Mouse (Mus musculus): ENCODE data around the gene Setd7. TPM values are rescaled to one million over a fixed set of nuclear protein-coding genes. Genes with fewer than 3 reads are reported as not detected.

Gene Setd7
- polyA plus RNA-seq, 1 experiment from 2014 or later, result 3.9 TPM

- Histone ChIP-seq H3K9ac (no peak overlapping the region), H3K27me3 (no peaks in the 10 kb centered on the region), H3K27ac (no peak overlapping the region), H3K4me1 (replicated peaks) (peaks cover 22% of the 10 kb centered on the region), H3K9me3 (no peaks in the 10 kb centered on the region), H3K4me3 (no peak overlapping the region), H3K4me2 (no peak overlapping the region), H3K36me3 (0 out of 2 replicates have a peak, but pooled peaks cover under 1% of the 10 kb centered on the region)
- no peak for ATAC-seq (ENCODE audit: low FRiP score)
These were observed 79.6 kb downstream of the Setd7 start for GRCm38 (mm10) chr3:51481059-51481458.

- WGBS, result 69% methylated on average over 2 of the region's 2 CpGs
- peaks cover 8% of the 10 kb centered on the region for H3K36me3 ChIP-seq
- no peak overlapping the region for H3K4me2 ChIP-seq
- ATAC-seq (ENCODE audit: low FRiP score), result no peak
- H3K27me3 ChIP-seq, result no peaks in the 10 kb centered on the region
- H3K4me3 ChIP-seq, result no peak overlapping the region
- H3K9me3 ChIP-seq, result no peaks in the 10 kb centered on the region
- H3K27ac ChIP-seq, result no peak overlapping the region
- peaks cover 11% of the 10 kb centered on the region for H3K4me1 ChIP-seq (replicated peaks)
- no peak overlapping the region for H3K9ac ChIP-seq
These were observed 80.8 kb downstream of the Setd7 start for GRCm38 (mm10) chr3:51479893-51480292.

GRCm38 (mm10) chr3:51475706-51476105 lies 85.0 kb downstream of the Setd7 start:
- Histone ChIP-seq H3K27me3 (no peaks in the 10 kb centered on the region), H3K9me3 (no peaks in the 10 kb centered on the region), H3K4me3 (no peak overlapping the region), H3K4me1 (replicated peaks) (no peaks in the 10 kb centered on the region), H3K4me2 (no peak overlapping the region), H3K9ac (no peak overlapping the region), H3K36me3 (peaks cover 38% of the 10 kb centered on the region), H3K27ac (no peak overlapping the region)
- WGBS, result 86% methylated on average over 4 of the region's 4 CpGs
- ATAC-seq (ENCODE audit: low FRiP score), result no peak

GRCm38 (mm10) chr3:51468530-51468929 lies 92.1 kb downstream of the Setd7 start:
- H3K4me2 ChIP-seq, result no peak overlapping the region
- H3K9me3 ChIP-seq, result no peaks in the 10 kb centered on the region
- no peak overlapping the region for H3K9ac ChIP-seq
- WGBS, result 96% methylated on average over 2 of the region's 2 CpGs
- ATAC-seq (ENCODE audit: low FRiP score), result no peak
- H3K36me3 ChIP-seq, result peaks cover 74% of the 10 kb centered on the region
- H3K4me1 ChIP-seq (replicated peaks), result no peaks in the 10 kb centered on the region
- no peaks in the 10 kb centered on the region for H3K27me3 ChIP-seq
- no peak overlapping the region for H3K4me3 ChIP-seq
- H3K27ac ChIP-seq, result no peak overlapping the region

Other genes with a start within 250 kb of the Setd7 start
- gene Elf2, start 220.2 kb downstream of the Setd7 start, polyA plus RNA-seq (2015; fragmentation: Nextera tagmentation; extraction: Ambion mirVana), result 47.1 TPM in 2 replicates
- 1.2 and 3.3 TPM in 2 replicates for gene Mgarp, start 164.1 kb downstream of the Setd7 start, polyA plus RNA-seq (2015; fragmentation: Nextera tagmentation; extraction: Ambion mirVana)
- 824 and 888 TPM in 2 replicates for gene Ndufc1, start 151.9 kb downstream of the Setd7 start, polyA plus RNA-seq (2015; fragmentation: Nextera tagmentation; extraction: Ambion mirVana)
- 54.0 and 55.2 TPM in 2 replicates for gene Naa15, start 145.7 kb downstream of the Setd7 start, polyA plus RNA-seq (2015; fragmentation: Nextera tagmentation; extraction: Ambion mirVana)
- 23.9 TPM in 2 replicates for gene Rab33b, start 77.0 kb downstream of the Setd7 start, polyA plus RNA-seq (2015; fragmentation: Nextera tagmentation; extraction: Ambion mirVana)
- 0.49 and 0.64 TPM in 2 replicates for gene Mgst2, start 99.5 kb upstream of the Setd7 start, polyA plus RNA-seq (2015; fragmentation: Nextera tagmentation; extraction: Ambion mirVana)

All from hindbrain, embryonic 13.5 days (tissue).